Mouse (Mus musculus) kidney, postnatal 0 days (tissue): ENCODE measurements around the gene Psmg1. TPM values are rescaled to one million over a fixed set of nuclear protein-coding genes. Genes with fewer than 3 reads are reported as not detected.

ENCODE experiments used
- ATAC-seq: fragments of 200-750 bp; cut with Nextera tagmentation; replicated peaks from 2 replicates; pipeline ENCODE4 v1.8.0; 2017; ENCODE audit warnings: low read depth, moderate number of reproducible peaks, moderate TSS enrichment, moderate library complexity; ENCODE audit not compliant: low FRiP score
- DNase-seq: peaks from one replicate; pipeline ENCODE4 v3.0.0-alpha.2; 2016; ENCODE audit warnings: low spot score
- H3K27ac ChIP-seq: fragments of 300-500 bp; sonication (generic); 2 replicates; pipeline ENCODE4 v1.5.1; 2014; ENCODE audit warnings: mild to moderate bottlenecking
- H3K27me3 ChIP-seq: fragments of 300-500 bp; sonication (generic); 2 replicates; pipeline ENCODE4 v1.6.1; 2014; ENCODE audit warnings: low read length, mixed read lengths; ENCODE audit not compliant: insufficient read depth
- H3K36me3 ChIP-seq: fragments of 300-500 bp; sonication (generic); 2 replicates; pipeline ENCODE4 v1.6.1; 2014; ENCODE audit warnings: low read length, mixed read lengths; ENCODE audit not compliant: insufficient read depth
- H3K4me1 ChIP-seq: fragments of 300-500 bp; sonication (generic); replicated peaks from 2 replicates; pipeline ENCODE4 v1.6.1; 2014; ENCODE audit warnings: antibody characterized with exemption, low read length, mixed read lengths; ENCODE audit not compliant: insufficient read depth
- H3K4me2 ChIP-seq: fragments of 300-500 bp; sonication (generic); 2 replicates; pipeline ENCODE4 v1.6.1; 2014; ENCODE audit warnings: mild to moderate bottlenecking, low read length, moderate library complexity, mixed read lengths
- H3K4me3 ChIP-seq: fragments of 300-500 bp; sonication (generic); replicated peaks from 2 replicates; pipeline ENCODE4 v1.5.1; 2014; ENCODE audit warnings: low read depth, low read length
- H3K9ac ChIP-seq: fragments of 300-500 bp; sonication (generic); 2 replicates; pipeline ENCODE4 v1.6.1; 2014; ENCODE audit warnings: low read depth, low read length
- H3K9me3 ChIP-seq: fragments of 300-500 bp; sonication (generic); replicated peaks from 2 replicates; pipeline ENCODE4 v1.6.1; 2016; ENCODE audit warnings: low read length, inconsistent platforms, mixed read lengths
- CTCF ChIP-seq: IDR thresholded peaks from 2 replicates; pipeline ENCODE4 v1.5.1; 2016; ENCODE audit warnings: antibody characterized with exemption, low read depth, mild to moderate bottlenecking, moderate library complexity
- WGBS: fragments of 180-500 bp; shearing (Covaris S2); extraction: QIAGEN DNeasy Blood & Tissue Kit; methylation state at CpG from one replicate; pipeline ENCODE4 v1.1.7; 2014; 5-methylcytosine and 5-hydroxymethylcytosine counted together
- microRNA-seq: library from miRNA; unstranded; fragments of <30 nt; microRNA quantifications from one replicate; pipeline ENCODE4, GENCODE M21; 2016
- polyA plus RNA-seq: library from polyadenylated mRNA; unstranded; fragments of >200 nt; fragmentation: Nextera tagmentation; extraction: Ambion mirVana; gene quantifications from 2 replicates; pipeline ENCODE4 v1.2.1, GENCODE M21; 2015

The Psmg1 gene
- polyA plus RNA-seq, 1 experiment from 2014 or later, result 81.5 TPM

- Histone ChIP-seq H3K4me2 (no peak overlapping the region), H3K27me3 (no peaks in the 10 kb centered on the region), H3K9me3 (no peaks in the 10 kb centered on the region), H3K4me3 (no peak overlapping the region), H3K36me3 (no peaks in the 10 kb centered on the region), H3K27ac (no peak overlapping the region), H3K4me1 (peaks cover 8% of the 10 kb centered on the region; the same call in 1 of the 2 replicates), H3K9ac (no peak overlapping the region)
- no peak for DNase-seq
- 82% methylated on average over 6 of the region's 6 CpGs for WGBS
- no peak for TF ChIP-seq CTCF
- no peak for ATAC-seq
Measured at GRCm38 (mm10) chr16:95932860-95933259, 57.9 kb downstream of the Psmg1 start.

GRCm38 (mm10) chr16:95931509-95931908, 59.3 kb downstream of the Psmg1 start:
- Histone ChIP-seq H3K9ac (no peak overlapping the region), H3K9me3 (no peaks in the 10 kb centered on the region), H3K4me1 (peaks cover 8% of the 10 kb centered on the region; the same call in 1 of the 2 replicates), H3K4me2 (no peak overlapping the region), H3K36me3 (no peaks in the 10 kb centered on the region), H3K27me3 (no peaks in the 10 kb centered on the region), H3K27ac (no peak overlapping the region), H3K4me3 (no peak overlapping the region)
- ATAC-seq, result no peak
- TF ChIP-seq CTCF, result no peak
- WGBS, result 78% methylated on average over 12 of the region's 12 CpGs
- DNase-seq, result no peak

Small RNA genes lying within 50 kb of the gene (microRNA-seq; reads per million reads assigned to microRNA genes)
- gene Gm27833, result not detected

Other genes with a start within 250 kb of the Psmg1 start
- 45.4 and 52.8 TPM in 2 replicates for gene Brwd1, start 91.6 kb upstream of the Psmg1 start, polyA plus RNA-seq
- 551 and 628 TPM in 2 replicates for gene Hmgn1, start 136.8 kb upstream of the Psmg1 start, polyA plus RNA-seq
- gene Wrb, start 154.4 kb upstream of the Psmg1 start, polyA plus RNA-seq, result 47.8 and 55.9 TPM in 2 replicates
- gene Lca5l, start 201.3 kb upstream of the Psmg1 start, polyA plus RNA-seq, result 1.6 TPM in 2 replicates
- gene Sh3bgr, start 209.5 kb upstream of the Psmg1 start, polyA plus RNA-seq, result 3.3 and 3.6 TPM in 2 replicates
- 4.8 and 5.6 TPM in 2 replicates for gene B3galt5, start 244.8 kb upstream of the Psmg1 start, polyA plus RNA-seq